Mouse (Mus musculus) hindbrain, embryonic 13.5 days (tissue): ENCODE data around the gene Senp5. TPM values are rescaled to one million over a fixed set of nuclear protein-coding genes. Genes with fewer than 3 reads are reported as not detected.
"Not testable (repeated sequence)": the region's sequence is repeated elsewhere in the genome, so short reads cannot be mapped to it uniquely, and the experiment has no call there.

ENCODE experiments used
- ATAC-seq: fragments of 200-750 bp; cut with Nextera tagmentation; 2 replicates; pipeline ENCODE4 v1.8.0; 2017; ENCODE audit warnings: moderate TSS enrichment; ENCODE audit not compliant: low FRiP score
- H3K27ac ChIP-seq: fragments of 300-500 bp; sonication (generic); 2 replicates; pipeline ENCODE4 v1.5.1; 2015; ENCODE audit warnings: inconsistent platforms, mild to moderate bottlenecking, moderate library complexity
- H3K27me3 ChIP-seq: fragments of 300-500 bp; sonication (generic); 2 replicates; pipeline ENCODE4 v1.6.1; 2015; ENCODE audit warnings: mild to moderate bottlenecking, inconsistent platforms
- H3K36me3 ChIP-seq: fragments of 300-500 bp; sonication (generic); 2 replicates; pipeline ENCODE4 v1.6.1; 2015; ENCODE audit warnings: mild to moderate bottlenecking, inconsistent platforms
- H3K4me1 ChIP-seq: fragments of 300-500 bp; sonication (generic); replicated peaks from 2 replicates; pipeline ENCODE4 v1.6.1; 2015; ENCODE audit warnings: inconsistent platforms
- H3K4me2 ChIP-seq: fragments of 300-500 bp; sonication (generic); 2 replicates; pipeline ENCODE4 v1.6.1; 2015; ENCODE audit warnings: inconsistent platforms, mild to moderate bottlenecking, moderate library complexity
- H3K4me3 ChIP-seq: fragments of 300-500 bp; sonication (generic); 2 replicates; pipeline ENCODE4 v1.5.1; 2015; ENCODE audit warnings: mild to moderate bottlenecking, inconsistent platforms
- H3K9ac ChIP-seq: fragments of 300-500 bp; sonication (generic); 2 replicates; pipeline ENCODE4 v1.6.1; 2015; ENCODE audit warnings: mild to moderate bottlenecking, inconsistent platforms
- H3K9me3 ChIP-seq: fragments of 300-500 bp; sonication (generic); 2 replicates; pipeline ENCODE4 v1.6.1; 2016; ENCODE audit warnings: inconsistent platforms
- WGBS: fragments of 180-500 bp; shearing (Covaris S2); methylation state at CpG from one replicate; pipeline ENCODE4 v1.1.7; 2015; 5-methylcytosine and 5-hydroxymethylcytosine counted together
- polyA plus RNA-seq: library from polyadenylated mRNA; unstranded; fragments of >200 nt; fragmentation: Nextera tagmentation; extraction: Ambion mirVana; gene quantifications from 2 replicates; pipeline ENCODE4 v1.2.1, GENCODE M21; 2015

Gene Senp5
- polyA plus RNA-seq, 1 experiment from 2014 or later, result 17.5 TPM

- H3K4me1 ChIP-seq, result no peaks in the 10 kb centered on the region
- H3K27me3 ChIP-seq, result no peaks in the 10 kb centered on the region
- H3K4me2 ChIP-seq, result no peak overlapping the region
- no peak overlapping the region for H3K9ac ChIP-seq
- no peaks in the 10 kb centered on the region for H3K9me3 ChIP-seq
- H3K36me3 ChIP-seq, result peaks cover 61% of the 10 kb centered on the region
- WGBS, result 95% methylated on average over 3 of the region's 3 CpGs
- H3K27ac ChIP-seq, result no peak overlapping the region
- H3K4me3 ChIP-seq, result no peak overlapping the region
- no peak for ATAC-seq
Observed at GRCm38 (mm10) chr16:31979501-31979900, 23.6 kb downstream of the Senp5 start.

GRCm38 (mm10) chr16:31975258-31975657, 27.8 kb downstream of the Senp5 start:
- Histone ChIP-seq H3K9ac (no peak overlapping the region), H3K4me2 (no peak overlapping the region), H3K27me3 (no peaks in the 10 kb centered on the region), H3K27ac (no peak overlapping the region), H3K9me3 (no peaks in the 10 kb centered on the region), H3K4me1 (no peaks in the 10 kb centered on the region), H3K36me3 (peaks cover 69% of the 10 kb centered on the region), H3K4me3 (no peak overlapping the region)
- WGBS, result 94% methylated on average over 4 of the region's 4 CpGs
- ATAC-seq, result no peak

GRCm38 (mm10) chr16:31963224-31963623, 39.9 kb downstream of the Senp5 start:
- no peak for ATAC-seq
- 92% methylated on average over 7 of the region's 7 CpGs for WGBS

GRCm38 (mm10) chr16:31948345-31948774, 54.7 kb downstream of the Senp5 start, which contains the start of the genes 0610012G03Rik and Ncbp2:
Gene 0610012G03Rik, minus strand, starts transcription at chr16:31948494.
Gene Ncbp2, plus strand, starts transcription at chr16:31948513.
- Histone ChIP-seq H3K27ac (peak within 1 kb of the TSS; percentile 93), H3K36me3 (peaks cover 33% of the 10 kb centered on the region), H3K4me1 (peaks cover 56% of the 10 kb centered on the region), H3K27me3 (no peaks in the 10 kb centered on the region), H3K9ac (peak within 1 kb of the TSS; percentile 93), H3K9me3 (no peaks in the 10 kb centered on the region), H3K4me3 (peak within 1 kb of the TSS; percentile 91), H3K4me2 (peak within 1 kb of the TSS; percentile 96)
- 0% methylated on average over 52 of the region's 55 CpGs for WGBS
- peak; percentile 91 for ATAC-seq

More at GRCm38 (mm10) chr16:31963224-31963623, 39.9 kb downstream of the Senp5 start:
- Histone ChIP-seq H3K36me3 (peaks cover 86% of the 10 kb centered on the region), H3K27me3 (no peaks in the 10 kb centered on the region), H3K4me1 (no peaks in the 10 kb centered on the region), H3K9ac (no peak overlapping the region), H3K4me3 (no peak overlapping the region), H3K27ac (no peak overlapping the region), H3K4me2 (no peak overlapping the region), H3K9me3 (no peaks in the 10 kb centered on the region)

GRCm38 (mm10) chr16:31947901-31948316, 55.2 kb downstream of the Senp5 start:
- Histone ChIP-seq H3K9ac (peak overlapping the region; percentile 93), H3K9me3 (no peaks in the 10 kb centered on the region), H3K36me3 (peaks cover 33% of the 10 kb centered on the region), H3K4me1 (peaks cover 57% of the 10 kb centered on the region), H3K27ac (peak overlapping the region; percentile 93), H3K4me2 (peak overlapping the region; percentile 94), H3K4me3 (peak overlapping the region; percentile 91), H3K27me3 (no peaks in the 10 kb centered on the region)
- WGBS, result under 1% methylated on average over 38 of the region's 38 CpGs
- ATAC-seq, result peak; percentile 68

- Histone ChIP-seq H3K27me3 (no peaks in the 10 kb centered on the region), H3K27ac (no peak overlapping the region), H3K36me3 (peaks cover 33% of the 10 kb centered on the region), H3K9me3 (no peaks in the 10 kb centered on the region), H3K4me2 (peak overlapping the region; percentile 94), H3K4me1 (peaks cover 57% of the 10 kb centered on the region), H3K4me3 (peak overlapping the region; percentile 91), H3K9ac (peak overlapping the region; percentile 93)
- ATAC-seq, result no peak
- WGBS, result 37% methylated on average over 8 of the region's 8 CpGs
Observed at GRCm38 (mm10) chr16:31947333-31947732, 55.8 kb downstream of the Senp5 start.

- not testable (repeated sequence) for H3K9ac ChIP-seq, H3K9me3 ChIP-seq, H3K27ac ChIP-seq, H3K27me3 ChIP-seq, ATAC-seq, H3K4me3 ChIP-seq
- Histone ChIP-seq H3K4me2 (peak overlapping the region; percentile 94), H3K4me1 (peaks cover 57% of the 10 kb centered on the region), H3K36me3 (peaks cover 21% of the 10 kb centered on the region)
- WGBS, result 90% methylated on average over 6 of the region's 6 CpGs
Observed at GRCm38 (mm10) chr16:31945986-31946385, 57.1 kb downstream of the Senp5 start.

- Histone ChIP-seq H3K9me3 (no peaks in the 10 kb centered on the region), H3K4me3 (no peak overlapping the region), H3K36me3 (peaks cover 15% of the 10 kb centered on the region), H3K9ac (no peak overlapping the region), H3K4me2 (no peak overlapping the region), H3K27ac (no peak overlapping the region), H3K4me1 (peaks cover 57% of the 10 kb centered on the region), H3K27me3 (no peaks in the 10 kb centered on the region)
- 97% methylated on average over 6 of the region's 6 CpGs for WGBS
- no peak for ATAC-seq
Observed at GRCm38 (mm10) chr16:31945372-31945771, 57.7 kb downstream of the Senp5 start.

GRCm38 (mm10) chr16:31944698-31945255, 58.3 kb downstream of the Senp5 start:
- H3K36me3 ChIP-seq, result peaks cover 9% of the 10 kb centered on the region
- WGBS, result 91% methylated on average over 12 of the region's 12 CpGs
- no peak overlapping the region for H3K27ac ChIP-seq
- H3K9me3 ChIP-seq, result no peaks in the 10 kb centered on the region
- no peak overlapping the region for H3K4me3 ChIP-seq
- H3K27me3 ChIP-seq, result no peaks in the 10 kb centered on the region
- 0 out of 2 replicates have a peak overlapping the region, but pooled peaks have one; percentile 31 for H3K9ac ChIP-seq
- H3K4me1 ChIP-seq, result peaks cover 54% of the 10 kb centered on the region
- ATAC-seq, result no peak
- H3K4me2 ChIP-seq, result no peak overlapping the region

- WGBS, result 4% methylated on average over 10 of the region's 10 CpGs
- no peaks in the 10 kb centered on the region for H3K9me3 ChIP-seq
- H3K27me3 ChIP-seq, result no peaks in the 10 kb centered on the region
- H3K4me2 ChIP-seq, result 0 out of 2 replicates have a peak overlapping the region, but pooled peaks have one; percentile 19
- no peak overlapping the region for H3K27ac ChIP-seq
- ATAC-seq, result no peak; the same call in 1 of the 2 replicates
- no peak overlapping the region for H3K4me3 ChIP-seq
- H3K9ac ChIP-seq, result peak overlapping the region; percentile 31; the same call in 1 of the 2 replicates
- H3K4me1 ChIP-seq, result peaks cover 46% of the 10 kb centered on the region
- H3K36me3 ChIP-seq, result peaks cover 9% of the 10 kb centered on the region
Observed at GRCm38 (mm10) chr16:31943980-31944379, 59.1 kb downstream of the Senp5 start.

GRCm38 (mm10) chr16:31940586-31940985, 62.5 kb downstream of the Senp5 start:
- Histone ChIP-seq H3K9ac (no peak overlapping the region), H3K4me2 (no peak overlapping the region), H3K9me3 (no peaks in the 10 kb centered on the region), H3K4me1 (peaks cover 23% of the 10 kb centered on the region), H3K4me3 (no peak overlapping the region), H3K36me3 (peaks cover 8% of the 10 kb centered on the region), H3K27me3 (peaks cover 10% of the 10 kb centered on the region; the same call in 1 of the 2 replicates), H3K27ac (no peak overlapping the region)
- ATAC-seq, result no peak
- 79% methylated on average over 2 of the region's 2 CpGs for WGBS

- H3K4me1 ChIP-seq, result peaks cover 25% of the 10 kb centered on the region
- no peaks in the 10 kb centered on the region for H3K9me3 ChIP-seq
- H3K9ac ChIP-seq, result no peak overlapping the region
- no peak overlapping the region for H3K4me2 ChIP-seq
- no peak for ATAC-seq
- H3K27ac ChIP-seq, result no peak overlapping the region
- peaks cover 16% of the 10 kb centered on the region; the same call in 1 of the 2 replicates for H3K27me3 ChIP-seq
- 76% methylated on average over 6 of the region's 6 CpGs for WGBS
- no peaks in the 10 kb centered on the region; the same call in 1 of the 2 replicates for H3K36me3 ChIP-seq
- H3K4me3 ChIP-seq, result no peak overlapping the region
Observed at GRCm38 (mm10) chr16:31938856-31939255, 64.2 kb downstream of the Senp5 start.

GRCm38 (mm10) chr16:31936568-31936967, 66.5 kb downstream of the Senp5 start:
- Histone ChIP-seq H3K4me2 (no peak overlapping the region), H3K27ac (no peak overlapping the region), H3K36me3 (no peaks in the 10 kb centered on the region; the same call in 1 of the 2 replicates), H3K9me3 (no peaks in the 10 kb centered on the region), H3K4me3 (no peak overlapping the region), H3K4me1 (peaks cover 38% of the 10 kb centered on the region), H3K27me3 (peaks cover 16% of the 10 kb centered on the region; the same call in 1 of the 2 replicates), H3K9ac (no peak overlapping the region)
- ATAC-seq, result no peak
- 89% methylated on average over 4 of the region's 4 CpGs for WGBS
